Mouse (Mus musculus): ENCODE data around the gene Gm17332. TPM values are rescaled to one million over a fixed set of nuclear protein-coding genes. Genes with fewer than 3 reads are reported as not detected.
A peak's percentile ranks its signal among the peaks of the same experiment; 100 is the strongest.
"Not testable (repeated sequence)": the region's sequence is repeated elsewhere in the genome, so short reads cannot be mapped to it uniquely, and the experiment has no call there.

The Gm17332 gene
- not detected in 2 replicates for polyA plus RNA-seq (2015; fragmentation: Nextera tagmentation; extraction: Ambion mirVana)

- H3K4me2 ChIP-seq (replicated peaks) = no peak within 1 kb of the TSS
- peaks cover 5% of the 10 kb centered on the region for H3K9me3 ChIP-seq
- H3K9ac ChIP-seq = no peak within 1 kb of the TSS
- no peaks in the 10 kb centered on the region for H3K4me1 ChIP-seq
- no peaks in the 10 kb centered on the region for H3K36me3 ChIP-seq
- H3K27me3 ChIP-seq = no peaks in the 10 kb centered on the region
- H3K27ac ChIP-seq = no peak within 1 kb of the TSS
- no peak within 1 kb of the TSS for H3K4me3 ChIP-seq
- no peak for ATAC-seq (ENCODE audit: low FRiP score, low read depth)
Observed at GRCm38 (mm10) chr11:31182362-31182761, at the start of gene Gm17332. Gene Gm17332 (minus strand): TSS chr11:31182462.

DNA sequence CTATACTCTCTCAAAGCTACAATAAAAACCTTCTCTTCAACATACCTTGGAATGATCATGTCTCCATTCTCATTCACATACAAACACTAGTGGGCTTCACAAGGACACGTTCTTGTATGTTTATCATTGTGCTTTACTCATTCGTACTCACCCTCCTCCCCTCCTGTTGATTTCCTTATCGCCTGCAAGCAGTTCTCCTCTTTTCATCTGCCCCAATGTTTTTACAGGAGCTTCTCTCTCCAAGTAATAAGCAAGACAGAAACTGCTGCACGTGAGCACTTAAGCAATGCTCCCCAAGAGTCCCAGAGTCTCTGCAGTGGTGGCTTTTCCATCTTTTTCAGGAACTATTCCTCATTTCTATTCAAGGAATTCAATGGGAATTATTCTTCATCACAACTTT, 47.7 kb upstream of the Gm17332 start:
- Histone ChIP-seq H3K4me1 (no peaks in the 10 kb centered on the region), H3K9me3 (no peaks in the 10 kb centered on the region), H3K9ac (no peak overlapping the region), H3K4me2 (replicated peaks) (no peak overlapping the region), H3K36me3 (no peaks in the 10 kb centered on the region), H3K4me3 (no peak overlapping the region), H3K27me3 (no peaks in the 10 kb centered on the region), H3K27ac (no peak overlapping the region)
- 74% methylated on average over 4 of the region's 4 CpGs for WGBS
- ATAC-seq (ENCODE audit: low FRiP score, low read depth) = no peak

DNA sequence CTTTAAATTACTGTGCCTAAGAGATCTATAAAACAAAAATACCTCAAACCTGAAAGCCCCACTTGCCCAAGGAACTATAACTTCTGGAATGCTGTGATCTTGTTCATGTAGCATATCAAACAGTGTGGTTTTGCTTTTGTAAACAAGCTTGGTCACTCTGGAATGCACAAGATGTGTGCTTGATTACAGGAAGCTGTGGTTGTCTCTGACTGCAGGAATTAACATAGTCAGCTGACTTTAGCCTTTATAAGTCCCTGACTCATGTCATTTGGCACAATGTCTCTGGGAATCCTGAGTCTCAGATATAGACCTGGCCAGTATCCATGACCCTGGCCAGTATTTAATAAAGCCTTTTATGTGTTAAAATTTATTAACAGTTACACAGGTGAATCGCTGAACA, 43.1 kb upstream of the Gm17332 start:
- Histone ChIP-seq H3K9ac (no peak overlapping the region), H3K4me1 (no peaks in the 10 kb centered on the region), H3K36me3 (no peaks in the 10 kb centered on the region), H3K4me2 (replicated peaks) (no peak overlapping the region), H3K27me3 (no peaks in the 10 kb centered on the region), H3K27ac (no peak overlapping the region), H3K4me3 (no peak overlapping the region), H3K9me3 (no peaks in the 10 kb centered on the region)
- peak; percentile 59 for ATAC-seq (ENCODE audit: low FRiP score, low read depth)
- 69% methylated on average over 1 of the region's 1 CpGs for WGBS

- Histone ChIP-seq H3K27ac (no peak overlapping the region), H3K4me1 (no peaks in the 10 kb centered on the region), H3K4me3 (no peak overlapping the region), H3K4me2 (replicated peaks) (no peak overlapping the region), H3K9me3 (no peaks in the 10 kb centered on the region), H3K9ac (no peak overlapping the region), H3K27me3 (no peaks in the 10 kb centered on the region), H3K36me3 (no peaks in the 10 kb centered on the region)
- ATAC-seq (ENCODE audit: low FRiP score, low read depth) = no peak
Observed at GRCm38 (mm10) chr11:31218009-31218408, 35.7 kb upstream of the Gm17332 start.

- WGBS = 90% methylated on average over 3 of the region's 3 CpGs
- Histone ChIP-seq H3K9me3 (no peaks in the 10 kb centered on the region), H3K4me1 (no peaks in the 10 kb centered on the region), H3K27ac (no peak overlapping the region), H3K36me3 (no peaks in the 10 kb centered on the region), H3K4me2 (replicated peaks) (no peak overlapping the region), H3K9ac (no peak overlapping the region), H3K4me3 (no peak overlapping the region), H3K27me3 (no peaks in the 10 kb centered on the region)
- ATAC-seq (ENCODE audit: low FRiP score, low read depth) = no peak
Observed at GRCm38 (mm10) chr11:31195621-31196363, 13.5 kb upstream of the Gm17332 start.

DNA sequence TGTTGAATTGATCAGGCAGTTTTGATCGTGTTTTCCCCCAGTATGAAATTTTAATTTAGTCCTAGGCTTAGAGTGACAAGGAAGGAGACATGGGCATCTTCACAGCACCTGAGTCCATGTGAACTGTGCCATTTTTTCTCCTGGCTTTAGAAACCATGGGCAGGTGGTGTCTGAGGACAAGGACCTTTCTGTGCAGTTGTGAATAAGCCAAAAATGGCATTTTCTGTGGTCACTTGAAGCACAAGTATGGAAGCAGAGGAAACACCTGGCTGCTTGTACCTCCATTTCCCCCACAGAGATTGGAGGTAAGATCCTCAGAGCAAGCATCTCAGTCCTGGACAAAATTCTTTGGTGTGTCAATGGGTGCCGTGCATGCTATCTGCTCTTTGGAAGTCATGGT, 12.5 kb upstream of the Gm17332 start:
- no peak overlapping the region for H3K4me3 ChIP-seq
- no peak overlapping the region for H3K9ac ChIP-seq
- WGBS = 84% methylated on average over 2 of the region's 2 CpGs
- H3K4me1 ChIP-seq = no peaks in the 10 kb centered on the region
- no peak for ATAC-seq (ENCODE audit: low FRiP score, low read depth)
- H3K36me3 ChIP-seq = no peaks in the 10 kb centered on the region
- no peaks in the 10 kb centered on the region for H3K27me3 ChIP-seq
- H3K4me2 ChIP-seq (replicated peaks) = no peak overlapping the region
- H3K9me3 ChIP-seq = no peaks in the 10 kb centered on the region
- H3K27ac ChIP-seq = no peak overlapping the region

DNA sequence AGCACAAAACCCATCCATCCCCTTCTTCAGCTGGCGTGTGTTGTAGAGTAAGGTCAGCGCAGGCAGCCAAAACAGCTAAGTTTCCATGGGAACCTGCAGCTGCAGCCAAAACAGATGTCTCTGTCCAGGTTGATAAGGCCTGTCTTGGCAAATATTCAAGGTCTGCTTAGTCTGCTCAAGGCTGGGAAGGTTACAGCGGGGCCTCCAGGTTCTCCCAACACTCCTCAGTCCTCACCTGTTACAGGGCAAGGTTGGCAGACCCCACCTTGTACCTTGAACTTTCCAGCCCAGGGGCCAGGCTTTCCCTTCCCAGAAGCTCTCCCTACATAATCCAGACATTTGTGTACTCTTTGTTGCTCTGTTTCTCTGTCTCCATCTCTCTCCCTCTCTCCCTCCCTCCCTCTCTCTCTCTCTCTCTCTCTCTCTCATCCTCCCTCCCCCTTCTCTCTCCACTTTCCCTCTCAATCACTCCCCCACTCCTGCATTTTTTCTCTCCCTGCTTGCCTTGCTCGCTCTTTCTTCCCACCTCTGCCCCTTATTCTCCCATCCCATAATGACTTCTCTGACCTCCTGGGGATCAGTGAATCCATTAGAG, 12.1 kb downstream of the Gm17332 start:
- no peak overlapping the region for H3K4me3 ChIP-seq
- 8% methylated on average over 4 of the region's 4 CpGs for WGBS
- H3K27me3 ChIP-seq = no peaks in the 10 kb centered on the region
- H3K9me3 ChIP-seq = no peaks in the 10 kb centered on the region
- H3K4me2 ChIP-seq (replicated peaks) = peak overlapping the region; percentile 66
- H3K27ac ChIP-seq = no peak overlapping the region
- H3K36me3 ChIP-seq = no peaks in the 10 kb centered on the region
- peak; percentile 69; the same call in 1 of the 2 replicates for ATAC-seq (ENCODE audit: low FRiP score, low read depth)
- peaks cover 12% of the 10 kb centered on the region; the same call in 1 of the 2 replicates for H3K4me1 ChIP-seq
- H3K9ac ChIP-seq = no peak overlapping the region

DNA sequence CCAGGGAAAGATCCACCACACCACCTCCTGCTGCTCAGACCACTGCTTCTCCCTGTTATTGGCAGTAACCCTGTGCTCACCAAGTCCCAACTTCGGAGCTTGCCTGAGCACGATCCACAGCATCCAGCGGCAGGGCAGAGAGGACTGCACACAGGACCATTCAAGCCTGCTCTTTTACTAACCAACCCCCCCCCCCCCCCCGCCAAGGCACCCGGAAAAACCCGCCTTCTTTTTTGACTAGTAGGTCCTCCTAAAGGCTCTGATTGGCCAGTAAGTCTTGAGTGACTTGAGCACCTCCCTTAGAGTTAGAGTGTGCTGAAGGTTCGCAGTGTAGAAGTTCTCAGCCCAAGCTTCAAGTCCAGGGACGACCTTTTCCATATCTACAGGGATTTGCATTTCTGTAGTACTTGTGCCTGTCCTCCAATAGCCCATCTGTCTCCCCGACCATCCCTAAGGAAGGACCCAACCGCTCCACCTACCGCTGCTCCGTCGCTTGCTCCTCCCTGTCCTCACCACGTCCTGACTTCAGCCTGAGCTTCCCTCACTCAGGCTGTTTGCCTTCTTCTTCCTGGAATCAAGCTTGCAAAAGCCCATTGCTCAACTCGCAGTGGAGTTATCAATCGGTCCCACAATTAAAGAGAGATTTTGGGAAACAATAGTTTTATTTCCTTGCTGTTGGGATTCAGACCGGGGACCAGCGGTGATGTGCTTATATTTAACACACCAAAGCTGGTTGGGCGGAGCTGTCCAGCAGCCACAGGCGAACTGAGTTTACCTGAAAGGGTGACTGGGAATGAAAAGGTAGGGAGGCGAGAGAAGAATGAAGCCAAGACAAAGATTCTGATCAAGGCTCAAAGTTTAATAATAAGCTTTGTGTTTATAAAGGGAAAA, 12.9 kb downstream of the Gm17332 start:
- H3K27me3 ChIP-seq = no peaks in the 10 kb centered on the region
- no peak overlapping the region for H3K27ac ChIP-seq
- H3K9me3 ChIP-seq = no peaks in the 10 kb centered on the region
- H3K36me3 ChIP-seq = no peaks in the 10 kb centered on the region
- no peak overlapping the region for H3K9ac ChIP-seq
- peak overlapping the region; percentile 44 for H3K4me3 ChIP-seq
- 5% methylated on average over 20 of the region's 21 CpGs for WGBS
- H3K4me2 ChIP-seq (replicated peaks) = peak overlapping the region; percentile 66
- H3K4me1 ChIP-seq = peaks cover 12% of the 10 kb centered on the region; the same call in 1 of the 2 replicates
- peak; percentile 81 for ATAC-seq (ENCODE audit: low FRiP score, low read depth)

- ATAC-seq (ENCODE audit: low FRiP score, low read depth) = no peak; the same call in 1 of the 2 replicates
- Histone ChIP-seq H3K9me3 (no peaks in the 10 kb centered on the region), H3K4me3 (peak overlapping the region; percentile 44), H3K9ac (no peak overlapping the region), H3K4me1 (peaks cover 12% of the 10 kb centered on the region; the same call in 1 of the 2 replicates), H3K4me2 (replicated peaks) (peak overlapping the region; percentile 66), H3K27me3 (no peaks in the 10 kb centered on the region), H3K36me3 (no peaks in the 10 kb centered on the region), H3K27ac (no peak overlapping the region)
- WGBS = 18% methylated on average over 2 of the region's 2 CpGs
Observed at GRCm38 (mm10) chr11:31168831-31169160, 13.5 kb downstream of the Gm17332 start.

- Histone ChIP-seq H3K27ac (no peak overlapping the region), H3K9ac (no peak overlapping the region), H3K27me3 (no peaks in the 10 kb centered on the region), H3K9me3 (no peaks in the 10 kb centered on the region), H3K4me1 (no peaks in the 10 kb centered on the region), H3K4me2 (replicated peaks) (no peak overlapping the region), H3K4me3 (no peak overlapping the region), H3K36me3 (no peaks in the 10 kb centered on the region)
- no peak for ATAC-seq (ENCODE audit: low FRiP score, low read depth)
- 93% methylated on average over 3 of the region's 3 CpGs for WGBS
Observed at GRCm38 (mm10) chr11:31157021-31157420, 25.2 kb downstream of the Gm17332 start.

DNA sequence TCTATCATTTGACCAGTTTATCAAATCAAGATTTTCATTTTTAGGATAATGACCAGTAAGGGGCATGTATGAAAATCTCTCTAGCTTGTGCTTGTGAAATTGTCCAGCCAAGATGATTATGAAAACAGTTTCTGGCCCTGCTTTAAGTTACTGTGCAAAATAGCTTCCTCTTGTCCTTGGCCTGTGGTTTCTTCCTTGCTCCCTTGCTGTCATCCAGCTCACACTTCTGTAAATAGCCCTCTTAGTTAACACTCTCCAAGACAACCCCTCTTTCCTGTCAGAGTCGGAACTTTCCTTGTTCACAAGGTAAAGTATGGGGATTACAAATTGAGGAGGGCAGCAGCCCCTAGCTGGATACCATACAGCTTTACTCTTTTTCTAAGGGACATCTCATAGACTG, 43.9 kb downstream of the Gm17332 start:
- H3K27me3 ChIP-seq = not testable (repeated sequence)
- 60% methylated on average over 1 of the region's 1 CpGs for WGBS

GRCm38 (mm10) chr11:31134824-31135223, 47.4 kb downstream of the Gm17332 start:
- H3K27me3 ChIP-seq; H3K9ac ChIP-seq; H3K27ac ChIP-seq; H3K4me1 ChIP-seq; H3K9me3 ChIP-seq; H3K4me2 ChIP-seq (replicated peaks); H3K4me3 ChIP-seq; ATAC-seq (ENCODE audit: low FRiP score, low read depth); H3K36me3 ChIP-seq: not testable (repeated sequence)
- WGBS = 94% methylated on average over 1 of the region's 1 CpGs

More for the DNA sequence above, 43.9 kb downstream of the Gm17332 start:
- H3K4me2 ChIP-seq (replicated peaks); H3K9me3 ChIP-seq; ATAC-seq (ENCODE audit: low FRiP score, low read depth); H3K27ac ChIP-seq; H3K4me1 ChIP-seq; H3K4me3 ChIP-seq; H3K36me3 ChIP-seq; H3K9ac ChIP-seq: not testable (repeated sequence)
